Mouse (Mus musculus) kidney, adult 9 months (tissue): ENCODE data around the gene Gm4985.
"Not testable (repeated sequence)": the region's sequence is repeated elsewhere in the genome, so short reads cannot be mapped to it uniquely, and the experiment has no call there.

Source experiments
- DNase-seq: peaks from one replicate; pipeline ENCODE4 v3.0.0; 2022

Gm4985 gene

DNA sequence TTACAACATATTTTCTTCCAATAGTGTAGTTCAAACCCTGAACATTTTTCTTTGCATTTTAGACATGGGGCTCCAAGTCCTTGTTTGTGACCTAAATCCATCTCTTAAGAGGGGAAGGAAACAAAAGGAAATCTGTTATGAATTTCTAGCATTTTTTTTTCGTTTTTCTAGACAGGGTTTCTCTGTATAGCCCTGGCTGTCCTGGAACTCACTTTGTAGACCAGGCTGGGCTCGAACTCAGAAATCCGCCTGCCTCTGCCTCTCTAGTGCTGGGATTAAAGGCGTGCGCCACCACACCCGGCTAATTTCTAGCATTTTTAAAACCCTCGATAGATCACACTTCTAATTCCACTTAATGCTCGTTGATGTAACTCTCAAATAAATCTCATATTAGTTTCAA, at the start of gene Gm4985:
Gm4985 (minus strand) TSS at position 101 of the 400 bp plus-strand sequence.
- not testable (repeated sequence) for DNase-seq

DNA sequence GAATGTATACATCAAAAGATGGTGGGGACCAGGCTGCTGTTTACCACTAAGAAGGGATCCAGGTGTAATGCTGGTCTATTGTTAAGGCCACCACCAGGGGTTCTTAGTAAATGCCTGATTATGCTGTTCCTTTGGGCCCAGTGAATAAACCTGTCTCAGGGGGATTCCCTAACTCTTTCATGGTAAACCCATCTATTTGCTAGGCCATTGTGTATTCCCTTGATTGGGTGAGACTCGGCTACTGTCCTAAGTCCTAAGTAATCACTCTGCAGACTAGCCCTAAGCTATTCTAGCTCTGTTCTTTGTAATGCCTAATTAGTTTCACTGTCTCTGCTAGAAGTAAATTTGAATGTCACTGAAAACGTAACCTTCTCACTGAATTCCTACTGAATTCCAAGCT, 4.6 kb downstream of the Gm4985 start:
- DNase-seq = no peak
